In genomic region chr7:49704635-49705034, GRCm38 (mm10) we compare ENCODE assay signal across 27 mouse cellular contexts.
"Had no signal": no experiment of that assay in that cellular context is flagged by ENCODE, and none has a peak within 500 bp of the region (broad histone marks: within the 10 kb centered on the region; RNA-seq: fewer than 3 reads in every experiment).

No protein-coding gene starts in this region.

- H3K4me2 ChIP-seq: heart, embryonic 11.5 days; heart, embryonic 13.5 days; heart, embryonic 15.5 days; hindbrain, embryonic 12.5 days; hindbrain, embryonic 14.5 days; kidney, embryonic 15.5 days; limb, embryonic 13.5 days; limb, embryonic 15.5 days; liver, embryonic 13.5 days; liver, embryonic 15.5 days had no signal

- H3K9ac ChIP-seq: heart, embryonic 13.5 days; heart, embryonic 15.5 days; hindbrain, embryonic 12.5 days; hindbrain, embryonic 14.5 days; kidney, embryonic 15.5 days; limb, embryonic 13.5 days; limb, embryonic 15.5 days; liver, embryonic 13.5 days; liver, embryonic 15.5 days had no signal

- DNase-seq: gastrocnemius, postnatal 14 days; gastrocnemius, postnatal 36 days; heart, adult 11 months; heart, adult 2 months; heart, postnatal 14 days; heart, postnatal 36 days; kidney, adult 11 months; kidney, adult 2 months; kidney, adult 9 months; kidney, postnatal 14 days; kidney, postnatal 36 days; layer of hippocampus, adult 9-11 months; layer of hippocampus, postnatal 36 days; left cerebral cortex, postnatal 4 days; liver, embryonic 13.5 days had no signal

- H3K4me1 ChIP-seq: heart, embryonic 15.5 days; limb, embryonic 13.5 days; limb, embryonic 15.5 days; liver, embryonic 13.5 days; liver, embryonic 15.5 days had no signal

- H3K9me3 ChIP-seq: heart, embryonic 13.5 days; heart, embryonic 15.5 days; hindbrain, embryonic 12.5 days; kidney, embryonic 15.5 days; limb, embryonic 13.5 days; limb, embryonic 15.5 days; liver, embryonic 13.5 days; liver, embryonic 15.5 days had no signal

- H3K36me3 ChIP-seq: heart, embryonic 13.5 days; heart, embryonic 15.5 days; hindbrain, embryonic 12.5 days; kidney, embryonic 15.5 days; limb, embryonic 13.5 days; limb, embryonic 15.5 days; liver, embryonic 13.5 days; liver, embryonic 15.5 days had no signal

- H3K4me3 ChIP-seq: heart, adult 2 months; heart, embryonic 13.5 days; heart, embryonic 15.5 days; hindbrain, embryonic 12.5 days; kidney, embryonic 15.5 days; limb, embryonic 13.5 days; limb, embryonic 15.5 days; liver, embryonic 13.5 days; liver, embryonic 15.5 days had no signal

- H3K27me3 ChIP-seq: liver, embryonic 13.5 days had no signal

- H3K27ac ChIP-seq: heart, adult 2 months; heart, embryonic 13.5 days; heart, embryonic 15.5 days; hindbrain, embryonic 12.5 days; hindbrain, embryonic 14.5 days; kidney, embryonic 15.5 days; kidney, postnatal 0 days; limb, embryonic 13.5 days; limb, embryonic 15.5 days; liver, embryonic 13.5 days; liver, embryonic 15.5 days had no signal

- ATAC-seq: hindbrain, embryonic 16.5 days; intestine, embryonic 16.5 days had no signal
